Mouse (Mus musculus) limb, embryonic 13.5 days (tissue): Measurements from ENCODE around the gene Mid1. TPM values are rescaled to one million over a fixed set of nuclear protein-coding genes. Genes with fewer than 3 reads are reported as not detected.
A peak's percentile ranks its signal among the peaks of the same experiment; 100 is the strongest.
"Not testable (repeated sequence)": the region's sequence is repeated elsewhere in the genome, so short reads cannot be mapped to it uniquely, and the experiment has no call there.

Experiments
- ATAC-seq: fragments of 200-750 bp; cut with Nextera tagmentation; 2 replicates; pipeline ENCODE4 v1.8.0; 2017; ENCODE audit warnings: low read depth, moderate number of reproducible peaks, moderate TSS enrichment; ENCODE audit not compliant: low FRiP score
- H3K27ac ChIP-seq: fragments of 300-500 bp; sonication (generic); 2 replicates; pipeline ENCODE4 v1.5.1; 2015; ENCODE audit warnings: inconsistent platforms, mild to moderate bottlenecking, moderate library complexity
- H3K27me3 ChIP-seq: fragments of 300-500 bp; sonication (generic); 2 replicates; pipeline ENCODE4 v1.6.1; 2015; ENCODE audit warnings: mild to moderate bottlenecking, inconsistent platforms
- H3K36me3 ChIP-seq: fragments of 300-500 bp; sonication (generic); 2 replicates; pipeline ENCODE4 v1.6.1; 2015; ENCODE audit warnings: inconsistent platforms, mild to moderate bottlenecking, moderate library complexity
- H3K4me1 ChIP-seq: fragments of 300-500 bp; sonication (generic); 2 replicates; pipeline ENCODE4 v1.6.1; 2015; ENCODE audit warnings: inconsistent platforms
- H3K4me2 ChIP-seq: fragments of 300-500 bp; sonication (generic); replicated peaks from 2 replicates; pipeline ENCODE4 v1.6.1; 2015; ENCODE audit warnings: inconsistent platforms, mild to moderate bottlenecking, moderate library complexity
- H3K4me3 ChIP-seq: fragments of 300-500 bp; sonication (generic); 2 replicates; pipeline ENCODE4 v1.5.1; 2015; ENCODE audit warnings: moderate library complexity, mild to moderate bottlenecking, inconsistent platforms
- H3K9ac ChIP-seq: fragments of 300-500 bp; sonication (generic); 2 replicates; pipeline ENCODE4 v1.6.1; 2015; ENCODE audit warnings: mild to moderate bottlenecking, inconsistent platforms
- H3K9me3 ChIP-seq: fragments of 300-500 bp; sonication (generic); 2 replicates; pipeline ENCODE4 v1.6.1; 2016; ENCODE audit warnings: inconsistent platforms
- WGBS: fragments of 180-500 bp; shearing (Covaris S2); methylation state at CpG from one replicate; pipeline ENCODE4 v1.1.7; 2015; 5-methylcytosine and 5-hydroxymethylcytosine counted together
- polyA plus RNA-seq: library from polyadenylated mRNA; unstranded; fragments of >200 nt; fragmentation: Nextera tagmentation; extraction: Ambion mirVana; gene quantifications from 2 replicates; pipeline ENCODE4 v1.2.1, GENCODE M21; 2015

The Mid1 gene
- polyA plus RNA-seq, 1 experiment from 2014 or later = 10.7 TPM

GRCm38 (mm10) chrX:170009016-170009750 is 324.2 kb downstream of the Mid1 start, which contains the start of gene Gm21887:
TSS of gene Gm21887 (plus strand) at chrX:170009659.
- H3K27ac ChIP-seq = peak within 1 kb of the TSS; percentile 80
- not testable (repeated sequence) for H3K27me3 ChIP-seq, H3K4me1 ChIP-seq
- H3K9me3 ChIP-seq = peaks cover 52% of the 10 kb centered on the region
- peak within 1 kb of the TSS; percentile 72 for H3K9ac ChIP-seq
- WGBS = 71% methylated on average over 116 of the region's 118 CpGs
- H3K4me3 ChIP-seq = peak within 1 kb of the TSS; percentile 51
- peak; percentile 83 for ATAC-seq
- H3K4me2 ChIP-seq = peak within 1 kb of the TSS; percentile 33
- peaks cover 21% of the 10 kb centered on the region for H3K36me3 ChIP-seq

GRCm38 (mm10) chrX:170009801-170010221 is 324.8 kb downstream of the Mid1 start:
- H3K4me2 ChIP-seq, H3K27me3 ChIP-seq, H3K4me1 ChIP-seq: not testable (repeated sequence)
- peak; percentile 97 for ATAC-seq
- H3K4me3 ChIP-seq = peak overlapping the region; percentile 51
- H3K9ac ChIP-seq = peak overlapping the region; percentile 72
- peak overlapping the region; percentile 80 for H3K27ac ChIP-seq
- H3K9me3 ChIP-seq = peaks cover 49% of the 10 kb centered on the region
- 64% methylated on average over 25 of the region's 25 CpGs for WGBS
- H3K36me3 ChIP-seq = peaks cover 18% of the 10 kb centered on the region

- peak; percentile 30 for ATAC-seq
- Histone ChIP-seq H3K36me3 (peaks cover 18% of the 10 kb centered on the region), H3K4me2 (peak overlapping the region; percentile 33), H3K9me3 (peaks cover 45% of the 10 kb centered on the region), H3K4me3 (peak overlapping the region; percentile 24)
- not testable (repeated sequence) for H3K27ac ChIP-seq, H3K27me3 ChIP-seq, H3K4me1 ChIP-seq, H3K9ac ChIP-seq
- 85% methylated on average over 97 of the region's 97 CpGs for WGBS
These were observed 325.9 kb downstream of the Mid1 start for GRCm38 (mm10) chrX:170010581-170011528.

- not testable (repeated sequence) for H3K27me3 ChIP-seq, H3K27ac ChIP-seq, ATAC-seq, H3K4me1 ChIP-seq, H3K4me2 ChIP-seq, H3K4me3 ChIP-seq, H3K9ac ChIP-seq
- Histone ChIP-seq H3K36me3 (peaks cover 21% of the 10 kb centered on the region), H3K9me3 (peaks cover 43% of the 10 kb centered on the region)
- WGBS = 81% methylated on average over 7 of the region's 10 CpGs
These were observed 326.5 kb downstream of the Mid1 start for GRCm38 (mm10) chrX:170011529-170011879.

GRCm38 (mm10) chrX:170013421-170013820 is 328.4 kb downstream of the Mid1 start:
- H3K27ac ChIP-seq, H3K9ac ChIP-seq, ATAC-seq, H3K27me3 ChIP-seq, H3K4me3 ChIP-seq, H3K4me1 ChIP-seq, H3K4me2 ChIP-seq: not testable (repeated sequence)
- WGBS = 85% methylated on average over 7 of the region's 13 CpGs
- Histone ChIP-seq H3K9me3 (peaks cover 37% of the 10 kb centered on the region), H3K36me3 (peaks cover 31% of the 10 kb centered on the region)

- not testable (repeated sequence) for H3K4me1 ChIP-seq, ATAC-seq, H3K27ac ChIP-seq, H3K4me2 ChIP-seq, H3K9ac ChIP-seq, H3K4me3 ChIP-seq, H3K27me3 ChIP-seq
- Histone ChIP-seq H3K36me3 (peaks cover 37% of the 10 kb centered on the region), H3K9me3 (peaks cover 37% of the 10 kb centered on the region)
- 82% methylated on average over 7 of the region's 13 CpGs for WGBS
These were observed 329.0 kb downstream of the Mid1 start for GRCm38 (mm10) chrX:170014038-170014437.

- WGBS = 91% methylated on average over 10 of the region's 12 CpGs
These were observed 330.9 kb downstream of the Mid1 start for GRCm38 (mm10) chrX:170015883-170016282.

GRCm38 (mm10) chrX:170017333-170018245 is 332.6 kb downstream of the Mid1 start:
- H3K9ac ChIP-seq, H3K4me1 ChIP-seq, H3K27me3 ChIP-seq: not testable (repeated sequence)
- peak; percentile 88 for ATAC-seq
- peak overlapping the region; percentile 0; the same call in 1 of the 2 replicates for H3K27ac ChIP-seq
- H3K36me3 ChIP-seq = peaks cover 36% of the 10 kb centered on the region
- H3K4me2 ChIP-seq = peak overlapping the region; percentile 14; the same call in 1 of the 2 replicates
- 61% methylated on average over 27 of the region's 27 CpGs for WGBS
- peak overlapping the region; percentile 4; the same call in 1 of the 2 replicates for H3K4me3 ChIP-seq
- H3K9me3 ChIP-seq = peaks cover 40% of the 10 kb centered on the region

More at GRCm38 (mm10) chrX:170015883-170016282, 330.9 kb downstream of the Mid1 start:
- H3K4me2 ChIP-seq, H3K27me3 ChIP-seq, H3K4me3 ChIP-seq, H3K9ac ChIP-seq, ATAC-seq, H3K4me1 ChIP-seq, H3K27ac ChIP-seq: not testable (repeated sequence)
- Histone ChIP-seq H3K36me3 (peaks cover 38% of the 10 kb centered on the region), H3K9me3 (peaks cover 38% of the 10 kb centered on the region)

- not testable (repeated sequence) for H3K4me3 ChIP-seq, H3K27ac ChIP-seq, H3K4me1 ChIP-seq, H3K9ac ChIP-seq, H3K4me2 ChIP-seq, H3K27me3 ChIP-seq
- H3K36me3 ChIP-seq = peaks cover 36% of the 10 kb centered on the region
- H3K9me3 ChIP-seq = peaks cover 40% of the 10 kb centered on the region
- ATAC-seq = peak; percentile 85
- WGBS = 87% methylated on average over 66 of the region's 66 CpGs
These were observed 333.7 kb downstream of the Mid1 start for GRCm38 (mm10) chrX:170018571-170019218.

GRCm38 (mm10) chrX:170019219-170019953 is 334.4 kb downstream of the Mid1 start:
- not testable (repeated sequence) for H3K4me1 ChIP-seq
- 86% methylated on average over 30 of the region's 30 CpGs for WGBS
- peak; percentile 26 for ATAC-seq

More at GRCm38 (mm10) chrX:170019219-170019953, 334.4 kb downstream of the Mid1 start:
- not testable (repeated sequence) for H3K4me2 ChIP-seq, H3K27me3 ChIP-seq, H3K4me3 ChIP-seq, H3K9ac ChIP-seq, H3K27ac ChIP-seq
- Histone ChIP-seq H3K36me3 (peaks cover 36% of the 10 kb centered on the region), H3K9me3 (peaks cover 40% of the 10 kb centered on the region)
